Mouse (Mus musculus): ENCODE measurements around the gene Pdcd1lg2.

Pdcd1lg2 gene

DNA sequence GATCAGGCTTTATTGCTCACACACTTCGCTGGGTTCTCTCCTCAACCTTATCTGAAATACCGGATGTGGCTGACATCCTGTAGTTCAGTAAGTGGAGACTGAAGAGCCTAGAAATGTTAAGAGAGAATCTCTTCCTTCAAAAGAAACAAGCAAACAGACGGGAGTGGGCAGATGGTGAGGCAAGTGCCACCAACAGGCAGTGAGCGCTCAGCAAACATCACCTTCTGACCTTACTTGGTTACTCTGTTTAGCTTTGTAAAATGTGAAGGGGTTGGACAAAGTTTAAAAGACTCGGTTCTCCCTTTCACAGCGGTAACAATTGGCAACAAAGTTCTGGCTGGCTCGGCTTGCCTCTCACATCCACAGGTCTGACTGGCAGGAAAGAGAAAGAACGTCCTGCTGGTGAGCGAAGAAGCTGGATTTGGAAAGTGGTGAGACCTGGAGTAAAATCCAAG is 8.0 kb downstream of the Pdcd1lg2 start:
- DNase-seq (ENCODE audit: low spot score in 2 of 2), result peak; percentile 23 to 27

DNA sequence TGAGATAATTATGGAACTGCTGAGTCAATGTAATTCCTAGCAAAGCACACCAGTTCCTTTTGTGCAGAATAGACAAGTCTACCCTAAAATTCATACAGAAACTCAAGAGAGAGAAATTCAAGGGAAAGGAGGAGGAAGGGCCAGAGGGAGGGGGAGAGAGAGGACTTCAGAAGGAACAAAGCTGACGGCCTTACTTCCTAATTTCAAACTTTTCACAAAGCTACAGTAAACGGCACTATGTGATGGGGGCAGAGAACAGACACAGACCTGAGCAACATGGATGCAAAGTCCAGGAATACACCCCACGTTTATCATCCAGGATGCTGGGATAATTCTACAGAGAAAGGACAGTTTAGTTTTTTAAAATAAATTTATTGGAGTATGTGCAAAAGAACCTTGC is 8.8 kb downstream of the Pdcd1lg2 start:
- DNase-seq (ENCODE audit: low spot score in 2 of 2), result no peak

DNA sequence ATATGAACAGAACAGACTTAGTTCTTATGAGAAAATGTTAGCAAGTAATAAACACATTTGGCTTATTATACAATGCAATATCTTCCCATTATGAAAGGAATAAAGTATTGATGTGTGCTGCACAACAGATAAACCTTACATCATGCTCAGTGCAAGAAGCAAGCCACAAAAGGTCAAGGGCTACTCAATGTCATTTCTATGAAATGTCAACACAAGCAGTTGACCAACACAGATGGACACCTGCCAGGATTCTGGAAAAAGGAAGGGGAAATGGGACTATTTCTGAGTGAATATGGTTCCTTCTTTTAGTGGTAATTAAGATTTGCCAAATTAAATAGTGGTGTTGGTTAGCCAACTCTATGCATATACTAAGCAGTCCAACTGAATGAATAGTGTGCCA is 9.2 kb downstream of the Pdcd1lg2 start:
- DNase-seq (ENCODE audit: low spot score in 2 of 2), result peak in 1 of 2 experiments; percentile 21

DNA sequence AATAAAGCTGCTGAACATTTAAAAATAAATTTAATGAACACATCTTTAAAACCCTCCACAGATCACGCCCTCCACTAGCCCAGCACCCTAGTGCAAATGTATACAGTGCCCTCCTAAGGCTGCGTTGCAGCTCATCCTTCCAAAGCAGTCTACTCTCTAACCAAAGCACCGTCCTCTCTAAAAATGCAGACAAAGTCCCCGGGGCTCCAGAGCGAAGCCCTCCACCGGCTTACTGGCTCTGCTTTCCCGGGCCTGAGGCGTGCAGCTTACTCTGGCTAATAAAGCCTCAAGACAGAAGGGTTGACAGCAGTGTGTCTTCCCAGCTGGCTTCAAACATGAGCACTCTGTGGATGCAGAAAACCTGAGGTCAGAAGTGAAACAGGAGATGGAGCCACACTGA is 9.7 kb downstream of the Pdcd1lg2 start:
- no peak for DNase-seq (ENCODE audit: low spot score in 2 of 2)

DNA sequence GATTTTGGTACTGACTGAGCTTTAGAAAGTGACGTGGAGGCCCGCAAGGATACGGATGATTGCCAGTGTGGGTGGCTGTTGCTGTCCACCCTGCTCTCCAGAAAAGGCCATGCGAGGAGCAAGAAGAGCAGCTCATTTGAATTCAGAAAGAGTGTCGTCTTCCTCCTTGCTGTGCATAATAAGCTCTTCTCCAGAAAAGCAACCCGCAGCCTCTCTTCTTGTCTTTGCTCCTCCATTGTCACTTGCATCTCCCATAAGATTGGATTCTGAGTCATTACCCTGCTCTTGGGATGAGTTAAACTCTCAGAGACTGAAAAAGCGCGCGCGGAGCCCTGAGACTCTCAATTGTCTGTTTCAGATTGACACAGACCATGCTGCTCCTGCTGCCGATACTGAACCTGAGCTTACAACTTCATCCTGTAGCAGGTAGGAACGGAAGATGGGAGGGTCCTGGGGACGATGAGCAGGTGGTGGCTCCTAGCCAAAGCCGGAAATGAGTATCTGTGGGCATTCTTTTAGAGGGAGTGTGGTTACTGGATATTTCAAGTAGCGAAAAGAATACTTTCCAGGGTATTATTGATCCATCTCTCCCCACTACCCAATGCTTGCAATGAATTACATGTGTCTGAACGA is 11.4 kb downstream of the Pdcd1lg2 start:
- no peak for DNase-seq (ENCODE audit: low spot score in 2 of 2)

DNA sequence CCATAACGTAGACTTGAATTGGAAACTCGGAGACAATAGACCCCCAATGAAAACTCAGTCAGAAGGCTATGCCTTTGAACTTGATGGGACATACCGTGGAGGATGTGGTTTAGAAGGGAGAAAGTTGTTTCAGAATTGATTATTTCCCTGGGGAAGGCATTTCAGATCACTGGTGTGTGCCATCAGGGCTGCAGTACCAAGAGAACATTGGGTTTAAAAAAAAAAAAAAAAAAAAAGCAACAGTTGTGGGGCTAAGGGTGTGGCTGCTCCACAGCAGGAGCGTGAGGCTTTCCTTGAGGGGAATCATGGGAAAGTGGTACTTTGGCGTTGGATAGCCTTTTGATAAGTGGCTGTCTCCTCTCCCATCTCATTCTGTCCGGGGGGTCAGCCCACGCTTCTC is 12.1 kb downstream of the Pdcd1lg2 start:
- DNase-seq (ENCODE audit: low spot score in 2 of 2), result no peak

DNA sequence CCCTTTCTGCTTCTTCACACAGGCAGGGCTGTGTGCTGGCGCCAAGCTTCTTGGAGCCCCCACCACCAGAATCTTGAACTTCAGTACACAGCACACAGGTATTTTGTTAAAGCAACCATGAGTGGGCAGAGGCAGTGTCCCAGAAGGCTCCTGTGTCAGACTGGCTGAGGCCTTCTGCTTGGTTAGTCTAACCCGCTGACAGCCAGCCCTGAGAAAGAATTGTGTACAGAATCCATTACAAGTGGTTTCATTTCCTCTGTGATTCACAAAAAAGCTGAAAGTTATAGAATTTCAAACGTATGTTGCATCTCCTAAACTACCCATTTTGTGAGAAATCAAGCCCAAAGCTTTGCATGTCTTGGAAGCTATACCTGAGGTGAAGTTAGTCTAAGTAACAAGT is 19.8 kb downstream of the Pdcd1lg2 start:
- DNase-seq (ENCODE audit: low spot score in 2 of 2), result no peak

DNA sequence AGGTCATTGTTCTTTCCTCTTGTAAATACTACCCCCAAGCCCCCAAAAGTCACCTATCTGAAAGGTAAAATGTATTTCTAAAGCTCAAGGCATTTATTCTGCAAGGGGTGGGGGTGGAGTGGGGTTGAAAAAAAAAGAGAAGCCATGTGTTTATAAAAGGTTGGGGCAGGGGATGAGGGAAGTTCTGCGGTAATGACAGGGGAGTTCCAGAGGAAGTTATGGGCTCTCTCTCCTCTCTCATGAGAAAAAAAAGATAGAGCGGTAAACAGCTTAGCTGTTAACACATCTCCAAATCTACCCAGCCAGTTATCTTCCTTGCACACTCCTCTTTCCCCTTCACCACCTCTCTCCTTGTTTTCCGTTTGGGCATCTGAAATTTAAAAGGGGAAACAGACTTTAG is 20.2 kb downstream of the Pdcd1lg2 start:
- DNase-seq (ENCODE audit: low spot score in 2 of 2), result no peak

DNA sequence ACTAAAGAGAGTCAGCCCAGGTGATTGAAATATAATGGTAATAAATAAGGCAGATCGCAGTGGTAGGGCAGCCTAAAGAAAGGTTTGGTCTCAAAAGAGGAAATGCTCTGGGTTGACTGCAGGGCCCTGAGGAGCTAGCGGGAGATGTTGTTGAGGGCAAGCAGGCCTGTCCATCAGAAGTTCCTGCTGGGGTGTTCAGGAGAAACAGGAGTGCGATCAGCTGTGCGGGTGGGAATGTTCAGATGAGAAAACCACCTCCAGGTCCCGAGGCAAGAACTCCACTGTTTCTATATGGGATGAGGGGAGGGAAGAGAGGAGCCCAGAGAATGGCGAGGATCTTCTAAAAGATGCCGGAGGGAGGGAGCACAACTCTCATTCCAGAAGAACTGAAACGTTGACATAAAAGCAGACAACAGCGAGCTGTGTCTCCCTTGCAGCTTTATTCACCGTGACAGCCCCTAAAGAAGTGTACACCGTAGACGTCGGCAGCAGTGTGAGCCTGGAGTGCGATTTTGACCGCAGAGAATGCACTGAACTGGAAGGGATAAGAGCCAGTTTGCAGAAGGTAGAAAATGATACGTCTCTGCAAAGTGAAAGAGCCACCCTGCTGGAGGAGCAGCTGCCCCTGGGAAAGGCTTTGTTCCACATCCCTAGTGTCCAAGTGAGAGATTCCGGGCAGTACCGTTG is 26.2 kb downstream of the Pdcd1lg2 start:
- DNase-seq (ENCODE audit: low spot score in 2 of 2), result no peak

DNA sequence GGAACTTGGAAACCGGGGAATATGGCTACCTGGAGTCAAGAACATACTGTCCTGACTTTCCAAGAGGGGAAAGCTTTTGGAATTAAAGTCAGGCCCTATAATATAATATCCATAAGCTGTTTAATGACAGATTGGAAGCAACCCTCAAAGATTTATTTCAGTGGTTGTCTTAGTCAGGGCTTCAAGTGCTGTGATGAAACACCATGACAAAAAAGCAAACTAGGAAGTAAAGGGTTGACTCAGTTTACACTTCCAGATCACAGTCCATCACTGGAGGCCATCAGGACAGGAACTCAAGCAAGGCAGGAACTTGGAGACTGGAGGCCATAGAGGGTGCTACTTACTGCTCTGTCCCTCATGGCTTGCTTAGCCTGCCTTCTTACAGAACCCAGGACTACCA is 27.1 kb downstream of the Pdcd1lg2 start:
- DNase-seq (ENCODE audit: low spot score in 2 of 2), result no peak

DNA sequence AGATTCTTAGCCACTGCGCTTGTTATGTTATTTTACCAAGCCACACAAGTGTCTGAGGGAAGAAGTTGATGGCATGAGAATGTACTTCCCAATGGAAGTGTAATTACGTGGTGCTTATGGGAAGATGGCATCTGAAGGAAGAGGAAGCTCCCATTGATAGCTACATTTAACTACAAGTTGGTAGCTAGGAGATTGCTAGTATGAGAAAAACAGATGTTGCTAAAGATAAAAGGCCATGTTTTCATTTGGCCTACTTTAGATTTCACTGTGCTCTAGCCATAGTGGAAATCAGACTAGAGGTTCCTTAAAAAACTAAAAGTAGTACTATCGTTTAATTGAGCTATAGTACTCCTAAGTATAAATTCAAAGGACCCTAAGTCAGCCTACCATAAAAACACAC is 28.5 kb downstream of the Pdcd1lg2 start:
- DNase-seq (ENCODE audit: low spot score in 2 of 2), result no peak

DNA sequence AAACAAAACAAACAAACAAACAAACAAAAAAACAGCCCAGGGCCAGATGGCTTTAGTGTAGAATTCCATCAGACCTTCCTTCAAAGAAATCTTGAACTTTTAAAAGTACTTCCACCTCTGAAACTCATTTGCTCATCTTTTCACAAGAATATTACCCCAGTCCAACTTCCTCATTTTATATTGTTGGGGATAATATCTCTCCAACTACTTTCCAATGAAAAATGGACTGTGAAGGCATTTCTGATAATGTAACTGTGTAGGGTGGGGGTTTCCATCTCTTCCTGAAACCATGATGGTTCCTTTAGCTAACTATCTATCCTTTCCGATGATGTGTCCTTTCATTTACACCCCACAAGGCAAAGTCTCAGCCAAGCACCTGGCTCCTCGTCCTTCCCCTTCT is 31.8 kb downstream of the Pdcd1lg2 start:
- DNase-seq (ENCODE audit: low spot score in 2 of 2), result no peak

DNA sequence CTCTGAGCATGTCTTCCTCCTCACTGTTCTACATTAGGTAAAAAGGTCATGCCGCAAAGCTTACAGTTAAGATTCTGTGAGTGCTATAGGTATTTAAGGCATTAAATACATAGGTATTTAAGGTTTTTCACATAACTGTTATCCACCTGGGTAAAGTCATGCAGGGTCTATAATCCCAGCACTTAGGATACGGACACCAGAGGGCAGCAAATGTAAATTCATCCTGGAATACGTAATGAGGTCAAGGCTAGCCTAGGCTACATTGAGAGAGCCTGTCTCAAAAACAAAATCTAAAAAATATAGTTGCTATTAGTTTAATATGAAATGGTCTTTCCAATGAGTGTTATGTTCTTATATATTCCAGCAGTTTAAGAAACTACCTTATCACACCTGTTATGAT is 33.6 kb downstream of the Pdcd1lg2 start:
- no peak for DNase-seq (ENCODE audit: low spot score in 2 of 2)

DNA sequence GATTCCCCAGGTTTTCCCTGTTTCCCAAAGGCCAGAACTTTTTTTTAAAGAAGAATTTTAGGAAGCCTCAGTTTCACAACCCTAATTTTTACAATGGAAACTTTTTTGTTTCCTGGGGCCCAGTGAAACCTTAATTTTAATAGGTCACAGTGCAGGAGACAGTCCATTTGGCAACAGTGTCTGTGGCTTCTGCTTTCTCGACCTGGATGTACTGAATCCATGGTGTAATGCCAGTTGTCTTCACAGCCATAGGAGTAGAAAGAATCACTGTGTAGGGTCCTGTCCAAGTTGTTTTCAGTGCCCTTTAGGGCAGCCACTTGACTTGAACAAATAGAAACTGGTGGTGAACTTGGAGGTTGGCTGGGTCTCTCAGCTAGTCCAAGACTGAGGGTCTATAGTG is 37.7 kb downstream of the Pdcd1lg2 start:
- no peak for DNase-seq (ENCODE audit: low spot score in 2 of 2)

DNA sequence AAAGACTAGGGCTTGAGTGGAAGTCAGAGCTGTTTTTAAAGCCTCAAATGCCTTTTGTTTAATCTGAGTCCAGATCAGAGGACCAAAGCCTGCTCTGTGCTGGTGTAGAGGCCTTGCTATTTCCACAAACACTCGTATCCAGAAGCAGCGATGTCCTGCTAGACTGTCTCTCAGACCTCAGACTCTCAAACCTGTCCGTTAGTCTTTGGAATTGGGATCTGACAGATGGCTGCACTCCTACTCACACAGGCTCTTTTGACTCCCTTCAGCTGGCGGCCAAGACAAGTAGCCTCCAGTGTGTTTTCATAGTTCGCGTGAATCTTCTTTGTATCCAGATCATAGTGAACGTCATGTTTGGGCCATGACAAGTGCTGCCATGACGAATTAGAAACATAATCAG is 39.7 kb downstream of the Pdcd1lg2 start:
- DNase-seq (ENCODE audit: low spot score in 2 of 2), result no peak

DNA sequence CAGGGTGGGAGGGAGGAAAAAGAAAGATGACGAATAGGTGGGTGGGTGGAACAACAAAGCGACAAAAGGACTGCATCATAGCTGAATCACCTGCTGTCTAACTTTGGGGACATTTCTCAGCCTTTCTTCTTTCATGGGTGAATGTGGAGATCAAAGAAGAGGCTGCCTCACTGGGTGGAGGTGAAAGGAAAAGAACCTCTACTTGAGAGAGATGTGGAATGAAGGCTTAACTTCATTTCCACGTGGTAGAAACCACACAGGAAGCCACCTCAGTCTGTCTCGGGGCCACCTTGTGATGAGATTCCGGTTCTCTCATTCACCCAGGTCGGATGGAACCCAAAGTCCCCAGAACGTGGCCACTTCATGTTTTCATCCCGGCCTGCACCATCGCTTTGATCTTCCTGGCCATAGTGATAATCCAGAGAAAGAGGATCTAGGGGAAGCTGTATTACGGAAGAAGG is 43.5 kb downstream of the Pdcd1lg2 start:
- DNase-seq (ENCODE audit: low spot score in 2 of 2), result no peak

DNA sequence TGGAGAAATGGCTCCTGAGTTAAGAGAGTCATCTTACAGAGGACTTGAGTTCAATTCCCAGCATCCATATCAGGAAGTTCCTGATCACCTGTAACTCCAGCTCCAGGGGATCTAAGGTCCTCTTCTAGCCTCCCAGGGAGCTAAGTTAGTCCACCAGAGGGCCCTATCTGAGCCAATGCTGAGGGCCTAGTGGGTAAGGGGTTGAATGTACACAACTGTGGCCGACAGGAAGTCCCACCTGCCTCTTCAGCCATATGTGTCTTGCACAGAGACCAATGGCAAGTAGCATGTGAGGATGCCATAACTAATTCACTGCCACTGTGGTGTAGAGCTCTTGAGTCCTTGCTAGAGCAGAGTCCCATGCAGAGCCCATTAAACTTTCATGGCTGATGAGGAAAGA is 44.4 kb downstream of the Pdcd1lg2 start:
- DNase-seq (ENCODE audit: low spot score in 2 of 2), result no peak

DNA sequence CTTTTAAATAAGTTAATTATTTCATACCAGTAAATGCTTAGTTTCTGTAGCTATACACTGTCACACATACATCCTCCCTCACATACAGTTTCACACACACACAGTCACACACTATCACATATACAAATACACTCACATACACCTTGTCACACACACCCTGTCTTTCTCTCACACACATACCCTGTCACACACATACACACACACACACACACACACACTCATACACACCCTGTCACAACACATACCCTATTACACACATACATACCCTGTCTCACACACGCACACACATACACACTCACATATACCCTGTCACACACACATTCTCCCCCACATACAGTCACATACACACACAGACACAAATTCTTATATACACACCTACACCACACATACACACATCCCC is 47.3 kb downstream of the Pdcd1lg2 start:
- no peak for DNase-seq (ENCODE audit: low spot score in 2 of 2)

DNA sequence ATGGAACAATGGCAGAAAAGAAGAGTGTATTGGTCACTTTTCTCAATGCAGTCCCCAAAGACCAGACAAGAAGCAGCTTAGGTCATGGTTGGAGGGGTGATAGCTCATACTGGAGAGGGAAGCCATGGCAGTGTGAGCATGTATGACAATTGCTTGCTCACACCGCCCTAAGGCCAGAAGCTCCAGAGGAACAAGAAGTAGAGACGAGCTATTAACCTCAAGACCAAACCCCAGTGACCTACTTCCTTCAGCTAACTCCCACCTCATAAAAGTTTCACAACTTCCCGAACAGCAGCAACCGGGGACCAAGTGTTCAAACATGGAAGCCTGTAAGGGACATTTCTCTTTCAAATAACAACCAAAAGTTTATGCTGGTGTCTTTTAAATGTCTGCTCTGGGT is 51.7 kb downstream of the Pdcd1lg2 start:
- no peak for DNase-seq (ENCODE audit: low spot score in 2 of 2)

DNA sequence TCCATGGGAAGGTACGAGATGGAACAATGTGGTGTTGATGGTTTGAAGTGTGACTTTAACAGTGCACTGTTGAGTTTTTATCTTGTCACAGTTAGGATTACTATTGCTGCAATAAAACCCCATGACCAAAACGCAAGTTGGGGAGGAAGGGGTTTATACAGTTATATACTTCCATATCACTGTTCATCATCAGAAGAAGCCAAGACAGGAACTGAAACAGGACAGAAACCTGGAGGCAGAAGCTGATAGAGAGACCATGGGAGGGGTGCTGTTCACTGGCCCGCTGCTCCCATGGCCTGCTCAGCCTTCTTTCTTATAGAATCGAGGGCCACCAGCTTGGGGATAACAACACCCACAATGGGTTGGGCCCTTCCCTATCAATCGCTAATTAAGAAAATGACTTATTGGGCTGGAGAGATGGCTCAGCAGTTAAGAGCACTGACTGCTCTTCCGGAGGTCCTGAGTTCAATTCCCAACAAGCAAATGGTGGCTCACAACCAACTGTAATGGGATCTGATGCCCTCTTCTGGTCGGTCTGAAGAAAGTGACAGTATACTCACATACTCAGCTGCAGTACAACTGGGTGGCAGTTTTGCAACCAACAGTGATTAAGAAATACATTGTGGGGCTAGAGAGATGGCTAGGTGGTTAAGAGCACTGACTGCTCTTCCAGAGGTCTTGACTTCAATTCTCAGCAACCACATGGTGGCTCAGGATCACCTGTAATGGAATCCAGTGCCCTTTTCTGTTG is 53.1 kb downstream of the Pdcd1lg2 start:
- DNase-seq (ENCODE audit: low spot score in 2 of 2), result no peak

DNA sequence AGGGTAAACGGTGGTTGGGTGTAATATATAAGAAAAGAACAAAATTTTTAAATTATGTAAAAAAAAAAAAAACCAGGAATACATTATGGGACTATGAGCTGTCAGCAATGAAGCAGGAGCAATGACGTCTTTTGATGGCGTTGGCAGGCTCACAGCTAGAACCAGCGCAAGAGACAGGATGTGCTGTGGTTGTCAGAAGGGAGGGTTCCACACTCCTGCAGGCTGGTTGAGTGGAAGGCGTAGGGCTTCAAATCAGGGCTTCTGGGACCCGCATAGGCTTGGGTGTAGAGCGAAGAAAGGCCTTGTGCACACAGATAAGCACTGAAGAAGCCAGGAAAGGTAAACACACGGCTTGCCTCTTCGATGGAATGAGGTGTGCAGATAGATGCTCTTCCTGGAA is 56.1 kb downstream of the Pdcd1lg2 start:
- no peak for DNase-seq (ENCODE audit: low spot score in 2 of 2)

DNA sequence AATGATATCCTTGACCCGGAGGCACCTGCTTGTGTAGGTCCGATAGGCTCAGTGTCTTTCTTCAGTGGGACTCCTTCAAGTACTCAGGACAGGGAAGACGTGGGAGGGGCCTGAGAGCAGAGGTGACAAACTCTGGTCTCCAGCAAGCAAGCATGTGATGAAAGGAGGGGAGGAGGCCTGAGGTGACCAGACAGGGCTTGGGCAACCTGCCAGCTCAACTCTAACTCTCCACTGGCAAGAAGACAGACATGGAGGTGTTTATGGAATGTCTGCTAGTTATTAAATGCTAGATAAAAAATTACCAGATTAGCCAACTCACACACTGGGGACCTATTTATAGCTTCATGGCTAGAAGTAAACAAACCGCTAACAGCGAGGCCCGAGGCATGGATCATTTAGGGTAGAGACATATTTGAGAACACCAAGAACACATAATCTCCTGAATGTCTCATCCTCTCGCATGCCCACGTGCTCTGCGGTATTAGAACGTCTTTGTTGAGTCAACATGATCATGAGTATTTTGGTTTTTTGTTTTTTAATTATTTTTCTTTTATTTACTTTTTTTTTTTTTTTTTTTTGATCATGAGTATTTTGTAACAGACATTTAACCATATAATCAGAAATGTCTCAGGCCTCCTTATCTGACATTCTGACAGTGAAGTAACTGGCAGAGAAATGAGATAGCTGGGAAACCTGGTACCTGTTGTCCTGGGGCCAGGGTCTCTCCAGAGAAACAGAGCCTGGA is 58.4 kb downstream of the Pdcd1lg2 start:
- DNase-seq (ENCODE audit: low spot score in 2 of 2), result peak; percentile 56 to 74

Data from heart, adult 9 months (tissue).